Mouse (Mus musculus) adrenal gland, postnatal 25 days (tissue): Measurements from ENCODE around the gene Muc5ac. TPM values are rescaled to one million over a fixed set of nuclear protein-coding genes. Genes with fewer than 3 reads are reported as not detected.
A peak's percentile ranks its signal among the peaks of the same experiment; 100 is the strongest.

Experiments used
- DNase-seq: peaks from one replicate; pipeline ENCODE4 v3.0.0; 2021; ENCODE audit warnings: mixed read lengths
- total RNA-seq: library from RNA; stranded (reverse); gene quantifications from 2 replicates; pipeline ENCODE4 v1.2.3, GENCODE M21; 2021

Gene Muc5ac
- total RNA-seq, 1 experiment from 2014 or later = not detected

GRCm38 (mm10) chr7:141836423-141836822 is 47.7 kb downstream of the Muc5ac start:
- DNase-seq = no peak

GRCm38 (mm10) chr7:141838779-141839178 is 50.0 kb downstream of the Muc5ac start, which contains the start of gene Muc5b:
Gene Muc5b (plus strand): TSS chr7:141839070.
- DNase-seq = peak; percentile 14

- DNase-seq = no peak
Measured at GRCm38 (mm10) chr7:141840354-141840753, 51.6 kb downstream of the Muc5ac start.

GRCm38 (mm10) chr7:141861046-141861445 is 72.3 kb downstream of the Muc5ac start:
- no peak for DNase-seq

Other genes with a start within 250 kb of the Muc5ac start
- gene Chid1, start 249.1 kb upstream of the Muc5ac start, total RNA-seq = 50.5 and 57.8 TPM in 2 replicates
- gene Ap2a2, start 226.8 kb upstream of the Muc5ac start, total RNA-seq = 53.4 and 53.8 TPM in 2 replicates
- not detected in 2 replicates for gene Muc6, start 133.7 kb upstream of the Muc5ac start, total RNA-seq
- 0.24 TPM in 1 of 2 replicates, not detected in the other for gene Muc2, start 98.6 kb upstream of the Muc5ac start, total RNA-seq
- gene Muc5b, start 50.1 kb downstream of the Muc5ac start, total RNA-seq = not detected in 2 replicates
- 50.6 and 53.8 TPM in 2 replicates for gene Tollip, start 129.5 kb downstream of the Muc5ac start, total RNA-seq
- 1.1 and 1.7 TPM in 2 replicates for gene Brsk2, start 160.8 kb downstream of the Muc5ac start, total RNA-seq